Mouse (Mus musculus) common myeloid progenitor, adult 5-6 weeks (primary cell): ENCODE data around the gene Snhg11. TPM values are rescaled to one million over a fixed set of nuclear protein-coding genes. Genes with fewer than 3 reads are reported as not detected.

Experiments used
- ATAC-seq: replicated peaks from 2 replicates; pipeline ENCODE4 v1.8.0; 2016; ENCODE audit warnings: low read depth, mild to moderate bottlenecking, moderate TSS enrichment, inconsistent platforms; ENCODE audit not compliant: poor library complexity, severe bottlenecking
- total RNA-seq: library from RNA; stranded (forward); fragments of 200-1000, 187-1606 nt; gene quantifications from 2 replicates; pipeline ENCODE4 v1.2.3, GENCODE M21; 2017

Snhg11 gene
- total RNA-seq, 1 experiment from 2014 or later = not detected

DNA sequence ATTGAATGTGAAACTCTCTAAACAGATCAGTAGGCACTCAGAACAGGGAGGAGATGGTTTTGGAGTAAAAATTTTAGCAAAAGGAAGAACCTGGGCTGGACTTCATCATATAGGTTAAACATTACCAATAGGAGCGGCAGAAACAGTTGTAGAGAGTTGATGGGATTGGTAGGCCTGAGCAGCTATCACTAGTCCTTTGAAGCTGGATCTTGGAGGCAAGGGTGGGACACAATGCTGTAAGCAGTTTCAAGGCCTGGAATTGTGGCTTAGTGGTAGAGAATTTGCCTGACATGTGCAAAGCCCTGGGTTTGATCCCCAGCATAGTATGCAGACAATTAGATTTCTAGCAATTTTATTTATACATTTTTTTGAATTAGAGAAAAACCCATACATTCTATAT is 43.2 kb downstream of the Snhg11 start:
- no peak for ATAC-seq

Other genes starting within 250 kb of the Snhg11 start
- 3.8 and 5.4 TPM in 2 replicates for gene Tgm2, start 229.2 kb upstream of the Snhg11 start, total RNA-seq
- gene D630003M21Rik, start 146.4 kb upstream of the Snhg11 start, total RNA-seq = not detected in 2 replicates
- not detected in 2 replicates for gene Bpi, start 117.5 kb upstream of the Snhg11 start, total RNA-seq
- 34.2 and 47.6 TPM in 2 replicates for gene Lbp, start 69.1 kb upstream of the Snhg11 start, total RNA-seq
- 34.1 and 35.7 TPM in 2 replicates for gene Ralgapb, start 34.2 kb downstream of the Snhg11 start, total RNA-seq
- gene Adig, start 127.0 kb downstream of the Snhg11 start, total RNA-seq = not detected in 2 replicates
- gene Arhgap40, start 137.2 kb downstream of the Snhg11 start, total RNA-seq = not detected in 2 replicates
- gene Slc32a1, start 235.1 kb downstream of the Snhg11 start, total RNA-seq = not detected in 2 replicates
- gene Actr5, start 249.2 kb downstream of the Snhg11 start, total RNA-seq = 14.7 and 15.3 TPM in 2 replicates